Mouse (Mus musculus) embryo, embryonic 9.5 days (tissue): ENCODE measurements around the gene Pip4p1.

ENCODE experiments used
- DNase-seq: peaks from one replicate; pipeline ENCODE4 v3.0.0-alpha.2; 2017; ENCODE audit errors: extremely low spot score

Pip4p1 gene

GRCm38 (mm10) chr14:50892541-50893459, 37.9 kb downstream of the Pip4p1 start:
- DNase-seq, result no peak

- DNase-seq, result no peak
These were observed 38.6 kb downstream of the Pip4p1 start for GRCm38 (mm10) chr14:50892091-50892490.

GRCm38 (mm10) chr14:50891621-50892020, 39.0 kb downstream of the Pip4p1 start:
- DNase-seq, result no peak

- DNase-seq, result no peak
These were observed 54.3 kb downstream of the Pip4p1 start for GRCm38 (mm10) chr14:50876236-50876950.
